Mouse (Mus musculus) megakaryocyte, embryonic 14.5 days (primary cell): ENCODE measurements around the gene Slc9a3r2.

Experiments
- FLI1 ChIP-seq: IDR thresholded peaks from 2 replicates; pipeline ENCODE4 v1.6.1; 2012; ENCODE audit warnings: low read length, inconsistent platforms, mixed read lengths
- GATA1 ChIP-seq: IDR thresholded peaks from 3 replicates; pipeline ENCODE4 v1.6.1; 2012; ENCODE audit warnings: mixed read lengths, low read length, inconsistent platforms, borderline replicate concordance

GRCm38 (mm10) chr17:24638840-24639239, 11.3 kb downstream of the Slc9a3r2 start:
- no peak for TF ChIP-seq GATA1
- TF ChIP-seq FLI1 = no peak
